Mouse (Mus musculus) urinary bladder, postnatal 10 days (tissue): ENCODE results near the gene Gm5416.
"Not testable (repeated sequence)": the region's sequence is repeated elsewhere in the genome, so short reads cannot be mapped to it uniquely, and the experiment has no call there.

Experiments
- DNase-seq: peaks from one replicate; pipeline ENCODE4 v3.0.0; 2022; ENCODE audit warnings: low spot score

Gm5416 gene

GRCm38 (mm10) chr16:36209967-36210453 is at the start of gene Gm5416:
Gm5416 (plus strand) TSS chr16:36210403.
- DNase-seq, result no peak

GRCm38 (mm10) chr16:36167841-36168240 is 42.4 kb upstream of the Gm5416 start:
- not testable (repeated sequence) for DNase-seq

- DNase-seq, result no peak
Measured at GRCm38 (mm10) chr16:36176108-36176507, 34.1 kb upstream of the Gm5416 start.

GRCm38 (mm10) chr16:36179910-36180309 is 30.3 kb upstream of the Gm5416 start:
- no peak for DNase-seq

- DNase-seq, result not testable (repeated sequence)
Measured at GRCm38 (mm10) chr16:36183912-36184311, 26.3 kb upstream of the Gm5416 start, which contains the start of gene Gm5483. Gm5483 (plus strand) TSS chr16:36184212.

GRCm38 (mm10) chr16:36199226-36199625 is 11.0 kb upstream of the Gm5416 start:
- no peak for DNase-seq

- no peak for DNase-seq
Measured at GRCm38 (mm10) chr16:36203846-36204245, 6.4 kb upstream of the Gm5416 start.

- DNase-seq, result not testable (repeated sequence)
Measured at GRCm38 (mm10) chr16:36205684-36206083, 4.5 kb upstream of the Gm5416 start.

GRCm38 (mm10) chr16:36221168-36221567 is 11.0 kb downstream of the Gm5416 start, which contains the start of gene 2010005H15Rik:
2010005H15Rik (plus strand) TSS chr16:36221468.
- DNase-seq, result not testable (repeated sequence)

GRCm38 (mm10) chr16:36260585-36260984 is 50.4 kb downstream of the Gm5416 start:
- DNase-seq, result not testable (repeated sequence)
